Mouse (Mus musculus) thymus, adult 2 months (tissue): ENCODE measurements at regions not wholly inside any gene's neighbourhood (a gene's known extent, or its start where the extent isn't known, plus 50 kb on each side); places are given as distances from the start of the nearest gene placed in this dataset.

Source experiments
- CTCF ChIP-seq: fragments of 200-500 bp; IDR thresholded peaks from 2 replicates; pipeline ENCODE4 v1.5.1; 2012; ENCODE audit warnings: mild to moderate bottlenecking, control low read depth, low read length, moderate library complexity, borderline replicate concordance; ENCODE audit not compliant: control insufficient read depth, poor library complexity, insufficient read depth; ENCODE audit errors: extremely low read depth
- POLR2A ChIP-seq: fragments of 200-500 bp; IDR thresholded peaks from 2 replicates; pipeline ENCODE4 v1.6.1; 2012; ENCODE audit warnings: mild to moderate bottlenecking, low read length, control low read depth, moderate library complexity; ENCODE audit not compliant: control insufficient read depth, poor library complexity, insufficient read depth; ENCODE audit errors: extremely low read depth

- TF ChIP-seq CTCF (no peak), POLR2A (no peak)
Observed at GRCm38 (mm10) chr6:89251641-89252040, 110.8 kb downstream of the Plxna1 start.
